Mouse (Mus musculus) lung, adult 2 months (tissue): ENCODE measurements at regions not wholly inside any gene's neighbourhood (a gene's known extent, or its start where the extent isn't known, plus 50 kb on each side); places are given as distances from the start of the nearest gene placed in this dataset.

ENCODE experiments used
- CTCF ChIP-seq: fragments of 200-500 bp; IDR thresholded peaks from 2 replicates; pipeline ENCODE4 v1.5.1; 2011; ENCODE audit warnings: mild to moderate bottlenecking, low read length, control low read depth; ENCODE audit not compliant: insufficient read depth
- POLR2A ChIP-seq: fragments of 200-500 bp; IDR thresholded peaks from 2 replicates; pipeline ENCODE4 v1.6.1; 2011; ENCODE audit warnings: low read depth, mild to moderate bottlenecking, control low read depth, low read length, borderline replicate concordance; ENCODE audit errors: extremely low read depth

DNA sequence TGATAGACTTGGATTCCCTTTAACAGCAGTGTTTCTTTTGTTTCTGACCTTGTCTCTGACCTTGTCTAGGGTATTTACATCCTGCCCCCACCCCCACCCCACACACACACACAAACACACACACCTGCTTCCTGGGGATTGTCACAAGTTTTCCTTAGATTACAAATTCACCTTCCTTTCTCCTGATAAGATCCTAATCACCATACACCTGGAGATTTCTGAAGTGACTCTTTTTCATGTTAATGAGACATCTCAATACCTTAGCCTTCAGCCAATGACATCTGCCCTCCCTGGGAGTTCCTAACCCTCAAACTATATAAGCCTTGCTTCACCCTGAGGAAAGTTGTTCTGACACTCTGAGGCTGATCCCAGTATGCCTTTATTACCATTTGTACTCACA is 495.3 kb downstream of the Pdha2 start:
- TF ChIP-seq CTCF (no peak), POLR2A (no peak)
